Mouse (Mus musculus): ENCODE data around the gene Sdk1.

DNA sequence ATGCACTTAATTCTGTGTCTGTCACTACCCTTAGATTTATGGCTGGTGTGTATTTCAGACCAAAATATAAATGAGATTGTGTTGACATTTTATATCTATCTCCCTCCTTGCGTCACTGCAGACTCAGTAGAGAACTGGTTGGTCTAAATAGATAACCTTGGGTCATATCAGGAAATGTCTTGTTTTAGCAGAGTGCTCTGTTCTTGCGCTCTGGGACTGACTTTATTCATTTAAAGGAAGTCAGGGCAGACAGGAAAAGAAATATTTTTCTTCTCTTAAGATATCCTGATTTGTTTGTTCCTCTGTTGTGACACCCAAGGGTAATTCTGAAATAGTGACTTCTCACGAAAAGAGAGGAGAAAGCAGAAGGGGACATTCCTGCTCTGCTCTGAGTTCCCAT is 669.2 kb downstream of the Sdk1 start:
- TF ChIP-seq CTCF (IDR thresholded peaks at IDR 0.05; ENCODE audit: low read depth) (no peak), EP300 (IDR thresholded peaks at IDR 0.05; ENCODE audit: low read depth) (no peak)

All from heart, postnatal 0 days (tissue).